Mouse (Mus musculus) spleen, adult 2 months (tissue): ENCODE data around the gene Gm10203. TPM values are rescaled to one million over a fixed set of nuclear protein-coding genes. Genes with fewer than 3 reads are reported as not detected.

Experiments
- DNase-seq, 2 experiments: peaks; one replicate each; pipeline versions ENCODE4 v3.0.0 to v3.0.0-alpha.2; 2012 to 2021; ENCODE audit warnings: low spot score in 2 of 2, low read depth in 1 of 2
- H3K27ac ChIP-seq: fragments of 200-500 bp; 2 replicates; pipeline ENCODE4 v1.5.1; 2012; ENCODE audit warnings: low read length, inconsistent platforms; ENCODE audit not compliant: insufficient read depth
- H3K27me3 ChIP-seq: fragments of 200-500 bp; 2 replicates; pipeline ENCODE4 v1.6.1; 2012; ENCODE audit warnings: mild to moderate bottlenecking, moderate library complexity, low read length, inconsistent platforms; ENCODE audit not compliant: control insufficient read depth, insufficient read depth
- H3K36me3 ChIP-seq: fragments of 200-500 bp; 2 replicates; pipeline ENCODE4 v1.6.1; 2012; ENCODE audit warnings: mild to moderate bottlenecking, low read length, inconsistent platforms; ENCODE audit not compliant: control insufficient read depth, insufficient read depth
- H3K4me1 ChIP-seq: fragments of 200-500 bp; 2 replicates; pipeline ENCODE4 v1.6.1; 2011; ENCODE audit warnings: inconsistent platforms; ENCODE audit not compliant: control insufficient read depth, insufficient read depth, insufficient read length
- H3K4me3 ChIP-seq: fragments of 200-500 bp; 2 replicates; pipeline ENCODE4 v1.5.1; 2011; ENCODE audit warnings: mild to moderate bottlenecking, inconsistent platforms; ENCODE audit not compliant: insufficient read depth, insufficient read length; ENCODE audit errors: extremely low read depth
- CTCF ChIP-seq: fragments of 200-500 bp; IDR thresholded peaks from 2 replicates; pipeline ENCODE4 v1.5.1; 2011; ENCODE audit warnings: mild to moderate bottlenecking, inconsistent platforms; ENCODE audit not compliant: insufficient read depth, insufficient read length, insufficient replicate concordance; ENCODE audit errors: extremely low read depth
- POLR2A ChIP-seq: fragments of 200-500 bp; IDR thresholded peaks from 2 replicates; pipeline ENCODE4 v1.6.1; 2011; ENCODE audit warnings: low read depth, low read length, inconsistent platforms
- WGBS: fragments of 180-500 bp; shearing (Covaris S2); methylation state at CpG from one replicate; pipeline ENCODE4 v1.1.7; 2018; 5-methylcytosine and 5-hydroxymethylcytosine counted together
- polyA plus RNA-seq: library from polyadenylated mRNA; depleted of rRNA; stranded (reverse); fragments of >200 nt; gene quantifications from 2 replicates; pipeline ENCODE4 v1.2.3, GENCODE M21; 2012

Gm10203 gene
- polyA plus RNA-seq, 1 experiment: not detected

DNA sequence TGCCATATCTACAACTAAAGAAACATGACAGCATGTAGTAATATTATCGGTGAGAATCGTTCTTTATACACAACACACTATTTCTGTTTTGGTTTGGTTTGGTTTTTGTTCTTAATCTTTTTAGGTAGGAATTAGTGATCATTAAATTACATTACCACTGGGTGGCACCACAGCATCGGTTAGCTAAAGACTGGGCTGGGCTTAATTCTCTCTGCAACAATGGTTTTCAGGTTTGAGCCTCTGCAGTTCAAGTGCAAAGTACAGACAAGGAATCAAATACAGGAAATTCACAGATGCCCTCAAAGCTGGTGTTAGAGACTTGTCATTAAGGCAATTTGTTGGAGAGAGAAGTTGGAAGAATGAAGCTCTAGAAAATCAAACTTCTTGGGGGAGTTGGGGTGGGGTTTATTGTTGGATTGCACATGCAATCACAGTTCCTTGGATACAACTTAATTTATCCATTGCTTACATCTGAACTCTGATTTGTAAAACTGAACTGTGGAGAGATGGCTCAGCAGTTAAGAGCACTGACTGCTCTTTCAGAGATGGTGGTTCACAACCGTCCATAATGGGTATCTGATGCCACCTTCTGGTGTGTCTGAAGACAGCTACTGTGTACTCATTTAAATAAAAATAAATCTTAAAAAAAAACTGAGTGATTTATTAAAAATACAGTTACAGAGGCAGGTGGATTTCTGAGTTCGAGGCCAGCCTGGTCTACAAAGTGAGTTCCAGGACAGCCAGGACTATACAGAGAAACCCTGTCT is 2.5 kb downstream of the Gm10203 start:
- H3K36me3 ChIP-seq: no peaks in the 10 kb centered on the region
- TF ChIP-seq CTCF (peak; percentile 42; the same call in 1 of the 2 replicates), POLR2A (no peak)
- no peaks in the 10 kb centered on the region for H3K27me3 ChIP-seq
- H3K4me3 ChIP-seq: no peak overlapping the region
- no peak overlapping the region for H3K27ac ChIP-seq
- WGBS: 26% methylated on average over 5 of the region's 5 CpGs
- H3K4me1 ChIP-seq: no peaks in the 10 kb centered on the region
- DNase-seq: peak; percentile 21 to 67

DNA sequence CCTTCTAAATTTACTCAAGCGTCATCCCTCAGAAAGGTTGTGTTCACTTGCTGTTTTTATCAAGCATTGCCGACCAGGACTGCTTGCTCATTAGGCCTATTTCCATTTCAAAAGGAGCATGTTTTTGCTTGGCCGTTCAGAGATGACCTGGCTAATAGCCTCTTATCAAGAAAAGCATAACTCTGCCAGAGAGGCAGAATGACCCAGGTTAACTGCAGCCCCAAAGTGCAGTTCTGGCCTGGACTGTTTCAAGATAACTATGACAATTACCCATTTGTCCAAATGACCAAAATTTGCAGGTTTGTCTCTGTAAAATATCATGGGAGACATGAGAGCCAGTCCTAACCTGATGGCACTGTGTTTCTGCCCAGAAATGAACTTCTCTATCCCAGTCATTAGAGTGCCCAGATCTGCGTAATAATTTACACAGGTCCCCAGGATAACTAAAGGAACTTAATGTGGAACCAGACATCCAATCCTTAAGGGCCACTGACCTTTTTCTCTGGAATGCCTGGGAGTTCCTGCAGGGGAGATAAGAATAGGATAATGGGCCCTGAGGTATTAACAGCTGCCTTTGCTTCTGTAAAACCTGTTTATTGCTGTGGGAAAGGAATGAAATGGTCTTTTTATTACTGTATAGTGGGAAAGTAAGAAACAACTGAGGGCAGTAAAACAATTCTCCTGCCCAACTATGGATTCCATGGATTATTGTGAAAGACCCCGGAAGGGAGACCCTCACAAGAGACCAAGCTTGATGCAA is 4.6 kb downstream of the Gm10203 start:
- Histone ChIP-seq H3K4me3 (no peak overlapping the region), H3K27me3 (no peaks in the 10 kb centered on the region), H3K4me1 (peaks cover 3% of the 10 kb centered on the region; the same call in 1 of the 2 replicates), H3K36me3 (no peaks in the 10 kb centered on the region), H3K27ac (no peak overlapping the region)
- 78% methylated on average over 5 of the region's 5 CpGs for WGBS
- DNase-seq: no peak
- TF ChIP-seq POLR2A (no peak), CTCF (no peak)

DNA sequence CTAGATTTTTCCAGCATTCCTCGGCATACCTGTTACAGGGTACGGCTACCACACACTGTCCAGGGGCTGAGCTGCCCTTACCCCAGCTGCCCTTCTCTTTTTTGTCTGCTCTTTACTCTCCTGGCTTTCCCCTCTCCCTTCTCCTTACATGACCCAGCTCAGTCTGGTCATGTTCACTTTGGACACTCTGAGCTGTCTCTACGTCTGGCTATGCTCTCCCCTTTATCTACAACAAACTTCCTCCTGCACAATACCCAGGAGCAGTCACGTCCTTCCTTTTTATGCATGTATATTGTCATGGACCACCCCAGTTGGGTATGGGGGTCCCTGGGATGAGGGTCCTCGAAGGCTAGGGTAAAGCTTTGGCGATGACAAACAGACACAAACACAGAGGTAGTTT is 5.7 kb downstream of the Gm10203 start:
- Histone ChIP-seq H3K4me1 (peaks cover 3% of the 10 kb centered on the region; the same call in 1 of the 2 replicates), H3K27me3 (no peaks in the 10 kb centered on the region), H3K36me3 (no peaks in the 10 kb centered on the region), H3K4me3 (no peak overlapping the region), H3K27ac (no peak overlapping the region)
- 79% methylated on average over 6 of the region's 6 CpGs for WGBS
- no peak for DNase-seq
- TF ChIP-seq POLR2A (no peak), CTCF (no peak)

DNA sequence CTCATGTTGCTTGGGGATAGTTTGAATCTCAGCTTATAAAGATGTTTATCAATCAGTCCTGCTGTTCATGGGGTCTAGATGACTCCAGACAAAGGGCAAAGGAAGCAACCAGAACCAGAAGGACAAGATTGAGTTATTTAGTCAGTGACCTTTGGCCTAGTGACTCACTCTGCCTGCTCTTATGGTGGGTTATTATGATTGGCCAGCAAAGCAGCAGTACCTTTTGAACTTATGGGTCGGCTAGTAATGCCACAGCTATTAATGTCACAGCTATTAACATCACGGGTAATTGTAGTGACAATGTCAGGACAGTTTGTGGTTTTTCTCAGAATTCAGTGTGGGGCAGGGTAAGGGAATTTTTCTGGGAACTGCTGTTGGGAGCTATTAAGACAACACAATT is 8.0 kb downstream of the Gm10203 start:
- no peak for DNase-seq
- Histone ChIP-seq H3K4me3 (no peak overlapping the region), H3K27me3 (no peaks in the 10 kb centered on the region), H3K36me3 (no peaks in the 10 kb centered on the region), H3K4me1 (peaks cover 3% of the 10 kb centered on the region; the same call in 1 of the 2 replicates), H3K27ac (no peak overlapping the region)
- no peak for TF ChIP-seq POLR2A
- 73% methylated on average over 2 of the region's 2 CpGs for WGBS

DNA sequence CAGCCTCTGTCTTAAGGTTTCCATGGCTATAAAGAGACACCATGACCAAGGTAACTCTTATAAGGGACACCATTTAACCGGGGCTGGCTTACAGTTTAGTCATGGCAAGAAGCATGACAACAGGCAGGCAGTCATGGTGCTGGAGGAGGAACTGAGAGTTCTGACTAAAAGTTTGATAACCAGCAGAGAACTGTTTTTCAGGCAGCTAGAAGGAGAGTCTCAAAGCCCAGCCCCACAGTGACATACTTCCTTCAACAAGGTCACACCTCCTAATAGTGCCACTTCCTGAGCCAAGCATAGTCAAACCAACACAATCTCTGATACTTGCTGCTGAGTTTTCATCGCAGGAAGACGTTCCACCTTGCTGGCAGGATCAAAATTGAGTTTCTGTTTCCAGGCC is 9.0 kb downstream of the Gm10203 start:
- Histone ChIP-seq H3K36me3 (no peaks in the 10 kb centered on the region; the same call in 1 of the 2 replicates), H3K4me3 (no peak overlapping the region), H3K4me1 (peaks cover 3% of the 10 kb centered on the region; the same call in 1 of the 2 replicates), H3K27me3 (no peaks in the 10 kb centered on the region), H3K27ac (no peak overlapping the region; the same call in 1 of the 2 replicates)
- 79% methylated on average over 3 of the region's 3 CpGs for WGBS
- peak in 1 of 2 experiments; percentile 54 for DNase-seq
- TF ChIP-seq POLR2A: no peak

DNA sequence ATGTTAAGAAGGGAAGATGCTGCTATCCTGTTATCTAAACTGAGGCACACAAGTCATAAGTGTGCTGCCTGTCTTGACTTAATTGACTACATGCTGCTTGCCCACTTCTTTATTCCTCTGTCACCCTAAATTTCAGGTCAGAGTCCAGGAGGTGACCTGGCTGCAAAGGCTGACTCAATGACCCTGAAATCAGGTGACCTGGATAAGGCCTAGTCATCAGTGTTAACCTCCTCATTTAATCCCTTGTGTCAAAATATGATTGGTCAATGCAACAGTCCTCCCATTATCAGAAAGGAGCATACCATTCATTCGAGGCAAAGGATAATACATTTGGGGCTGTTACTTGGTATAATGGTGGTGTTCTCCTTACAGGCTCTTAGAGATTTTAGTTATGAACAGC is 9.5 kb downstream of the Gm10203 start, which contains the start of gene Etfbkmt:
Gene Etfbkmt, plus strand, starts transcription at position 379 of the 400 bp plus-strand sequence.
- peaks cover 3% of the 10 kb centered on the region; the same call in 1 of the 2 replicates for H3K4me1 ChIP-seq
- no peaks in the 10 kb centered on the region for H3K27me3 ChIP-seq
- no peak within 1 kb of the TSS; the same call in 1 of the 2 replicates for H3K27ac ChIP-seq
- peaks cover under 1% of the 10 kb centered on the region; the same call in 1 of the 2 replicates for H3K36me3 ChIP-seq
- no peak within 1 kb of the TSS for H3K4me3 ChIP-seq
- WGBS: 90% methylated on average over 1 of the region's 1 CpGs
- no peak for DNase-seq
- TF ChIP-seq POLR2A: no peak
- no peak for TF ChIP-seq CTCF
